Mouse (Mus musculus): Measurements from ENCODE around the gene Nfkbil1.

- TF ChIP-seq CTCF (IDR thresholded peaks at IDR 0.05; ENCODE audit: extremely low read depth, insufficient read depth, insufficient read length, insufficient replicate concordance) (no peak), POLR2A (IDR thresholded peaks at IDR 0.05; ENCODE audit: low read depth, low read length) (peak; percentile 40; the same call in 1 of the 2 replicates)
Observed at GRCm38 (mm10) chr17:35186681-35187080, 48.9 kb downstream of the Nfkbil1 start.

Measured in spleen, adult 2 months (tissue).